ENCODE assay signal across 8 mouse cellular contexts in the genomic region with DNA sequence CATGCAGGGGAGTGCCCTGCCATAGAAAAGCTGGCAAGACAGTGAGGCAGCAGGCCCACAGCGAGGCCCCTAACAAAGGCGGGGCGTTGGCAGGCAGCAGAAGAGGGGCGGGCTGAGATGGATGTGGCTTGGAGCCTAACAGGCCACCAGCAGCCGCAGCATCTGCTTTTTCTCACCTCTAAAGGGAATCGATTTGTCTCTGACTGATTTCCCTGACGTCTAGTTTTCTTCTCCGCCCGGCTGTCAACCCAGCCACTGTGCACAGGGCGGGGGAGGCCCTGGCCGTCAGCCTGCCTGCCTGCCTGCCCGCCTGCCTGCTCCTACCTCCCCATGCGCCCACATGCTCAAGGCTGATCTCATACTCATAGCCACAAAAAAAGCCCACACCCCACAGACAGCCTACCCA. TPM values are rescaled to one million over a fixed set of nuclear protein-coding genes. Genes with fewer than 3 reads are reported as not detected.
DNase-seq lines count a peak whose midpoint lies in the region; ATAC-seq lines count a peak whose summit lies in the region.

No protein-coding gene starts in this region.

- WGBS in hindbrain, embryonic 12.5 days: 27% methylated on average over 13 of the region's 13 CpGs
- 21% methylated on average over 13 of the region's 13 CpGs for WGBS in midbrain, embryonic 16.5 days

- 0 out of 2 replicates have a peak overlapping the region, but pooled peaks have one; percentile 0 for H3K9ac ChIP-seq in hindbrain, embryonic 12.5 days
- H3K9ac ChIP-seq in midbrain, embryonic 16.5 days (ENCODE audit: low read depth, low read length): peak overlapping the region; percentile 43; the same call in 1 of the 2 replicates

- peak; percentile 63 for DNase-seq in CD4-positive helper T cell, adult 2 months (ENCODE audit: low read depth, low spot score)
- DNase-seq in fibroblast of lung, adult 2 months (ENCODE audit: low read depth): peak; percentile 9
- DNase-seq in left cerebral cortex, postnatal 14 days (ENCODE audit: low spot score in 2 of 2): peak; percentile 56 to 66
- DNase-seq in thymus, postnatal 10 days (ENCODE audit: low spot score in 2 of 2): peak; percentile 30 to 35
- DNase-seq in adipocyte (ENCODE audit: low spot score): no peak

- intact Hi-C loops in left cerebral cortex, postnatal 14 days (cut with DNase I): no loop called here

- no peak overlapping the region for H3K4me3 ChIP-seq in hindbrain, embryonic 12.5 days
- no peak overlapping the region for H3K4me3 ChIP-seq in midbrain, embryonic 16.5 days (ENCODE audit: low read depth, low read length)

- H3K4me2 ChIP-seq in hindbrain, embryonic 12.5 days (replicated peaks): no peak overlapping the region
- H3K4me2 ChIP-seq in midbrain, embryonic 16.5 days (ENCODE audit: low read length): no peak overlapping the region

- ATAC-seq in activated CD4-positive, CD25-positive, alpha-beta regulatory T cell, adult 4 months: peak; percentile 68
- peak; percentile 92 for ATAC-seq in hindbrain, embryonic 12.5 days (ENCODE audit: low FRiP score)
- ATAC-seq in midbrain, embryonic 16.5 days: peak; percentile 87

- no peaks in the 10 kb centered on the region for H3K36me3 ChIP-seq in hindbrain, embryonic 12.5 days
- no peaks in the 10 kb centered on the region for H3K36me3 ChIP-seq in midbrain, embryonic 16.5 days (ENCODE audit: control insufficient read depth, insufficient read depth, low read length)

- peak overlapping the region; percentile 86 for H3K27ac ChIP-seq in hindbrain, embryonic 12.5 days
- H3K27ac ChIP-seq in midbrain, embryonic 16.5 days (ENCODE audit: low read length): peak overlapping the region; percentile 78

- no peaks in the 10 kb centered on the region for H3K9me3 ChIP-seq in hindbrain, embryonic 12.5 days (replicated peaks)
- no peaks in the 10 kb centered on the region for H3K9me3 ChIP-seq in midbrain, embryonic 16.5 days (replicated peaks; ENCODE audit: control insufficient read depth, low read length, poor library complexity, severe bottlenecking)

- H3K4me1 ChIP-seq in hindbrain, embryonic 12.5 days: peaks cover 25% of the 10 kb centered on the region
- peaks cover 7% of the 10 kb centered on the region for H3K4me1 ChIP-seq in midbrain, embryonic 16.5 days (ENCODE audit: control insufficient read depth, insufficient read depth, low read length)

- no peaks in the 10 kb centered on the region for H3K27me3 ChIP-seq in hindbrain, embryonic 12.5 days
- no peaks in the 10 kb centered on the region for H3K27me3 ChIP-seq in midbrain, embryonic 16.5 days (ENCODE audit: control insufficient read depth, insufficient read depth, low read depth, low read length)

RNA-seq across cellular contexts. Expression of a gene that starts 37.4 kb away (rescaled TPM):
- 10 to 100 TPM; 23.8 to 27.9 TPM for polyA plus RNA-seq in activated CD4-positive, CD25-positive, alpha-beta regulatory T cell, adult 4 months (2017; shearing (Covaris generic))
- polyA plus RNA-seq in hindbrain, embryonic 12.5 days (2016; fragmentation: Nextera tagmentation; extraction: Ambion mirVana): 66.5 and 69.4 TPM in 2 replicates
- total RNA-seq in left cerebral cortex, postnatal 14 days (2021): 10 to 100 TPM; 86.2 to 98.9 TPM
- polyA plus RNA-seq in midbrain, embryonic 16.5 days (2015; fragmentation: Nextera tagmentation; extraction: Ambion mirVana): 54.2 and 58.0 TPM in 2 replicates
